Comparison of ENCODE assay signal across 8 mouse cellular contexts in the genomic region with DNA sequence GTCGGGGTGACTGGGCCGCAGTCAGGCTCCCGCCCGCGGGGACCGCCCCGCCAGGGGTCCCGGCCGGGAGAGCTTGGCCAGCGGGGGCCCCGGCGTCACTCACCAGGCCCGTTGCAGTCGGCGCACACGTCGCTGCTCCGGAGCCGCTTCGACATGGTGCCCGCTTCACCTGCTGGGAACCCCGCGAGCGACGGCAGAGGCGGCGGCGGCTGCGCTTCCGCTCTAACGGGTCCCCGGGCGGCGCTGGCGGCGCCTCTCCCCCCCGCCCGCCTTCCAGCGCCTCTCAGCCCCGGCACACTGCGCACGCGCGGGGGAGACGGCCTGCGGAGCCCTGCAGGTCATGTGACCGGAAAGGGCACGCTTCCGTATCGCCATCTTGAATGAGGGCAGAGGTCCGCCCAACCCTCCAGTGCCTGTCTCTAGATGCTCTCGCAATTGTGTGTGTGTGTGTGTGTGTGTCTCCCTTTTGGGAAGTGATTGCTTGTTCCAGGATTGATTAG. TPM values are rescaled to one million over a fixed set of nuclear protein-coding genes. Genes with fewer than 3 reads are reported as not detected.
DNase-seq lines count a peak whose midpoint lies in the region; ATAC-seq lines count a peak whose summit lies in the region.

No protein-coding gene starts in this region.

- peak overlapping the region; percentile 90 to 100 for H3K4me3 ChIP-seq in heart, embryonic 14.5 days (ENCODE audit: control insufficient read depth in 1 of 2, insufficient read depth in 1 of 2, low read depth in 1 of 2, low read length in 2 of 2)
- peak overlapping the region; percentile 100 for H3K4me3 ChIP-seq in liver, embryonic 13.5 days (replicated peaks)
- peak overlapping the region; percentile 99 for H3K4me3 ChIP-seq in stomach, embryonic 16.5 days (replicated peaks; ENCODE audit: low read length)

- DNase-seq in c-Kit-negative CD71-positive TER-119-positive erythroid progenitor cells, embryonic 14.5 days (ENCODE audit: low read depth, low spot score), result peak; percentile 92
- DNase-seq in fibroblast of lung, adult 2 months (ENCODE audit: low read depth), result peak; percentile 90
- peak; percentile 99 for DNase-seq in kidney, postnatal 14 days
- peak; percentile 96 for DNase-seq in liver, embryonic 13.5 days
- DNase-seq in neural tube, embryonic 10.5 days (ENCODE audit: extremely low spot score, low spot score), result peak; percentile 95

- H3K9me3 ChIP-seq in heart, embryonic 14.5 days (ENCODE audit: control insufficient read depth, low read length), result no peaks in the 10 kb centered on the region
- H3K9me3 ChIP-seq in liver, embryonic 13.5 days (replicated peaks), result no peaks in the 10 kb centered on the region
- H3K9me3 ChIP-seq in stomach, embryonic 16.5 days (replicated peaks; ENCODE audit: control insufficient read depth, low read length), result no peaks in the 10 kb centered on the region

- WGBS in heart, embryonic 14.5 days, result under 1% methylated on average over 37 of the region's 52 CpGs
- WGBS in liver, embryonic 13.5 days (ENCODE audit: insufficient replicate concordance), result 0% methylated on average over 50 of the region's 52 CpGs
- under 1% methylated on average over 50 of the region's 52 CpGs for WGBS in stomach, embryonic 16.5 days

- H3K9ac ChIP-seq in heart, embryonic 14.5 days (ENCODE audit: low read length), result peak overlapping the region; percentile 97
- H3K9ac ChIP-seq in liver, embryonic 13.5 days, result peak overlapping the region; percentile 100
- peak overlapping the region; percentile 96 for H3K9ac ChIP-seq in stomach, embryonic 16.5 days (ENCODE audit: low read length)

- peaks cover 3 to 20% of the 10 kb centered on the region in 2 experiments; a peak in 3 of 4 replicates for H3K4me1 ChIP-seq in heart, embryonic 14.5 days (ENCODE audit: control insufficient read depth in 2 of 2, insufficient read depth in 2 of 2, low read length in 2 of 2)
- peaks cover 67% of the 10 kb centered on the region for H3K4me1 ChIP-seq in liver, embryonic 13.5 days (replicated peaks)
- H3K4me1 ChIP-seq in stomach, embryonic 16.5 days (ENCODE audit: control insufficient read depth, insufficient read depth, low read length), result peaks cover 19% of the 10 kb centered on the region

- no peaks in the 10 kb centered on the region for H3K27me3 ChIP-seq in heart, embryonic 14.5 days (ENCODE audit: control insufficient read depth, insufficient read depth, low read length)
- H3K27me3 ChIP-seq in liver, embryonic 13.5 days, result no peaks in the 10 kb centered on the region
- H3K27me3 ChIP-seq in stomach, embryonic 16.5 days (ENCODE audit: control insufficient read depth, insufficient read depth, low read length), result no peaks in the 10 kb centered on the region

- peak overlapping the region; percentile 25 to 92 for H3K27ac ChIP-seq in heart, embryonic 14.5 days (replicated peaks in 1 of 2; ENCODE audit: control insufficient read depth in 1 of 2, insufficient read depth in 1 of 2, low read depth in 2 of 2, low read length in 2 of 2)
- peak overlapping the region; percentile 90 for H3K27ac ChIP-seq in liver, embryonic 13.5 days
- peak overlapping the region; percentile 91 for H3K27ac ChIP-seq in stomach, embryonic 16.5 days (ENCODE audit: low read length)

- ATAC-seq in CD4-positive, CD25-positive, alpha-beta regulatory T cell, adult 4 months, result peak; percentile 63
- peak; percentile 82 for ATAC-seq in heart, embryonic 14.5 days (ENCODE audit: insufficient number of reproducible peaks, insufficient read depth, low FRiP score, low read depth)
- ATAC-seq in liver, embryonic 13.5 days (ENCODE audit: low read depth), result peak; percentile 76
- peak; percentile 90 for ATAC-seq in stomach, embryonic 16.5 days (ENCODE audit: insufficient read depth, low FRiP score)

- H3K4me2 ChIP-seq in heart, embryonic 14.5 days (ENCODE audit: low read length), result peak overlapping the region; percentile 95
- peak overlapping the region; percentile 93 for H3K4me2 ChIP-seq in liver, embryonic 13.5 days
- H3K4me2 ChIP-seq in stomach, embryonic 16.5 days (ENCODE audit: low read depth, low read length), result peak overlapping the region; percentile 96

- no peaks in the 10 kb centered on the region for H3K36me3 ChIP-seq in heart, embryonic 14.5 days (ENCODE audit: control insufficient read depth, insufficient read depth, low read length)
- peaks cover 6% of the 10 kb centered on the region; the same call in 1 of the 2 replicates for H3K36me3 ChIP-seq in liver, embryonic 13.5 days
- no peaks in the 10 kb centered on the region for H3K36me3 ChIP-seq in stomach, embryonic 16.5 days (ENCODE audit: control insufficient read depth, insufficient read depth, low read length)

RNA-seq across cellular contexts. Expression of gene Ankrd13a, which starts 1.2 kb away (rescaled TPM):
- polyA plus RNA-seq in CD4-positive, CD25-positive, alpha-beta regulatory T cell, adult 4 months (2017; shearing (Covaris generic)), result 10 to 100 TPM; 13.9 to 23.3 TPM
- 41.2 and 42.3 TPM in 2 replicates for polyA plus RNA-seq in heart, embryonic 14.5 days (2014; fragmentation: Nextera tagmentation; extraction: Ambion mirVana)
- 43.3 and 49.0 TPM in 2 replicates for polyA plus RNA-seq in liver, embryonic 13.5 days (2015; fragmentation: Nextera tagmentation; extraction: Ambion mirVana)
- 12.7 and 13.1 TPM in 2 replicates for polyA plus RNA-seq in stomach, embryonic 16.5 days (2015; fragmentation: Nextera tagmentation; extraction: Ambion mirVana)

RNA-seq across cellular contexts. Expression of gene Git2, which starts 2.1 kb away (rescaled TPM):
- polyA plus RNA-seq in CD4-positive, CD25-positive, alpha-beta regulatory T cell, adult 4 months (2017; shearing (Covaris generic)), result 100 to 1,000 TPM; 147 to 207 TPM
- polyA plus RNA-seq in heart, embryonic 14.5 days (2014; fragmentation: Nextera tagmentation; extraction: Ambion mirVana), result 32.6 TPM in 2 replicates
- polyA plus RNA-seq in liver, embryonic 13.5 days (2015; fragmentation: Nextera tagmentation; extraction: Ambion mirVana), result 14.8 and 16.3 TPM in 2 replicates
- polyA plus RNA-seq in stomach, embryonic 16.5 days (2015; fragmentation: Nextera tagmentation; extraction: Ambion mirVana), result 35.9 and 42.0 TPM in 2 replicates

RNA-seq across cellular contexts. Expression of gene 1500011B03Rik, which starts 50.0 kb away (rescaled TPM):
- polyA plus RNA-seq in CD4-positive, CD25-positive, alpha-beta regulatory T cell, adult 4 months (2017; shearing (Covaris generic)), result 10 to 100 TPM; 51.9 to 57.3 TPM
- 52.5 and 58.7 TPM in 2 replicates for polyA plus RNA-seq in heart, embryonic 14.5 days (2014; fragmentation: Nextera tagmentation; extraction: Ambion mirVana)
- polyA plus RNA-seq in liver, embryonic 13.5 days (2015; fragmentation: Nextera tagmentation; extraction: Ambion mirVana), result 31.0 and 32.0 TPM in 2 replicates
- 66.8 and 71.8 TPM in 2 replicates for polyA plus RNA-seq in stomach, embryonic 16.5 days (2015; fragmentation: Nextera tagmentation; extraction: Ambion mirVana)

Comparison
In these comparisons a context has a peak if more than half of its experiments do, and no peak if none do; other contexts are left out.
1. Peak in every context shown above with its lines: DNase-seq, ATAC-seq, H3K4me3 ChIP-seq and H3K27ac ChIP-seq.